In genomic region chr7:89391831-89392230, GRCm38 (mm10) we compare ENCODE assay signal across 16 mouse cellular contexts. TPM values are rescaled to one million over a fixed set of nuclear protein-coding genes. Genes with fewer than 3 reads are reported as not detected.
DNase-seq lines count a peak whose midpoint lies in the region; ATAC-seq and TF ChIP-seq lines count a peak whose summit lies in the region.
"Had no signal": no experiment of that assay in that cellular context is flagged by ENCODE, and none has a peak within 500 bp of the region (broad histone marks: within the 10 kb centered on the region; RNA-seq: fewer than 3 reads in every experiment).

No protein-coding gene starts in this region.

- H3K9ac ChIP-seq in lung, embryonic 16.5 days (ENCODE audit: low read length), result no peak overlapping the region
- no peak overlapping the region for H3K9ac ChIP-seq in stomach, postnatal 0 days (ENCODE audit: low read length)
- H3K9ac ChIP-seq: neural tube, embryonic 15.5 days had no signal

- H3K9me3 ChIP-seq in heart, embryonic 10.5 days, result no peaks in the 10 kb centered on the region
- H3K9me3 ChIP-seq in lung, embryonic 16.5 days (ENCODE audit: control insufficient read depth, low read length), result no peaks in the 10 kb centered on the region; the same call in 1 of the 2 replicates
- H3K9me3 ChIP-seq in stomach, postnatal 0 days (ENCODE audit: control insufficient read depth, low read length), result no peaks in the 10 kb centered on the region
- H3K9me3 ChIP-seq: neural tube, embryonic 15.5 days had no signal

- no peaks in the 10 kb centered on the region for H3K27me3 ChIP-seq in heart, embryonic 10.5 days (ENCODE audit: insufficient read depth, poor library complexity, severe bottlenecking)
- H3K27me3 ChIP-seq in lung, embryonic 16.5 days (ENCODE audit: control insufficient read depth, insufficient read depth, low read depth, low read length), result no peaks in the 10 kb centered on the region
- H3K27me3 ChIP-seq in stomach, postnatal 0 days (ENCODE audit: control insufficient read depth, insufficient read depth, low read length), result no peaks in the 10 kb centered on the region
- H3K27me3 ChIP-seq: neural tube, embryonic 15.5 days had no signal

- H3K4me3 ChIP-seq in heart, embryonic 10.5 days, result no peak overlapping the region
- H3K4me3 ChIP-seq in lung, embryonic 16.5 days (ENCODE audit: low read length), result no peak overlapping the region
- no peak overlapping the region for H3K4me3 ChIP-seq in stomach, postnatal 0 days (ENCODE audit: low read depth, low read length)
- H3K4me3 ChIP-seq: myocyte; neural tube, embryonic 15.5 days had no signal

- TF ChIP-seq CTCF in stomach, postnatal 0 days (IDR thresholded peaks at IDR 0.05; ENCODE audit: low read depth), result no peak

- 55% methylated on average over 4 of the region's 4 CpGs for WGBS in heart, embryonic 10.5 days
- 47% methylated on average over 4 of the region's 4 CpGs for WGBS in lung, embryonic 16.5 days
- 58% methylated on average over 4 of the region's 4 CpGs for WGBS in stomach, postnatal 0 days

- H3K4me1 ChIP-seq in heart, embryonic 10.5 days, result peaks cover 14% of the 10 kb centered on the region
- H3K4me1 ChIP-seq in lung, embryonic 16.5 days (replicated peaks; ENCODE audit: control insufficient read depth, insufficient read depth, low read length), result peaks cover 5% of the 10 kb centered on the region; the same call in 1 of the 2 replicates
- no peaks in the 10 kb centered on the region; the same call in 1 of the 2 replicates for H3K4me1 ChIP-seq in stomach, postnatal 0 days (replicated peaks; ENCODE audit: control insufficient read depth, insufficient read depth)

- no peak overlapping the region for H3K4me2 ChIP-seq in lung, embryonic 16.5 days (ENCODE audit: low read depth, low read length)
- H3K4me2 ChIP-seq in stomach, postnatal 0 days (replicated peaks; ENCODE audit: low read depth), result no peak overlapping the region
- H3K4me2 ChIP-seq: neural tube, embryonic 15.5 days had no signal

- peak; percentile 31; the same call in 1 of the 2 replicates for ATAC-seq in lung, embryonic 16.5 days (ENCODE audit: low read depth)
- ATAC-seq in stomach, postnatal 0 days (ENCODE audit: low FRiP score, low TSS enrichment), result peak; percentile 78

- DNase-seq in adrenal gland, postnatal 10 days, result peak; percentile 60
- no peak for DNase-seq in adrenal gland, adult 18-20 months (ENCODE audit: low spot score in 2 of 2)
- DNase-seq in heart, embryonic 10.5 days (ENCODE audit: low spot score), result peak; percentile 27
- no peak for DNase-seq in heart, postnatal 4 days
- no peak for DNase-seq in lung, postnatal 10 days
- peak; percentile 52 for DNase-seq in stomach, postnatal 0 days (ENCODE audit: low spot score)
- DNase-seq in cerebellum, postnatal 10 days, result no peak
- DNase-seq: cerebellum, adult 9-11 months; gastrocnemius, postnatal 25 days; lung, adult 2 months; midbrain, embryonic 14.5 days; right cerebral cortex, postnatal 25 days; thymus, adult 18-20 months had no signal

- H3K36me3 ChIP-seq in heart, embryonic 10.5 days, result no peaks in the 10 kb centered on the region
- H3K36me3 ChIP-seq in lung, embryonic 16.5 days (ENCODE audit: control insufficient read depth, insufficient read depth, low read length), result no peaks in the 10 kb centered on the region
- no peaks in the 10 kb centered on the region for H3K36me3 ChIP-seq in stomach, postnatal 0 days (ENCODE audit: control insufficient read depth, insufficient read depth, low read length)
- H3K36me3 ChIP-seq: neural tube, embryonic 15.5 days had no signal

- no peak for TF ChIP-seq EP300 in stomach, postnatal 0 days (optimal IDR thresholded peaks at IDR 0.05)

- no peak overlapping the region for H3K27ac ChIP-seq in heart, embryonic 10.5 days
- H3K27ac ChIP-seq in lung, embryonic 16.5 days (ENCODE audit: low read length), result no peak overlapping the region
- H3K27ac ChIP-seq in stomach, postnatal 0 days (replicated peaks), result no peak overlapping the region
- H3K27ac ChIP-seq: neural tube, embryonic 15.5 days had no signal

RNA-seq across cellular contexts. Expression of gene Tmem135, which starts 12.2 kb away (rescaled TPM):
- total RNA-seq in adrenal gland, postnatal 10 days (2021), result 10 to 100 TPM; 90.8 to 97.3 TPM
- 100 to 1,000 TPM in 1 of 2 experiments, 10 to 100 TPM in 1; 98.0 to 110 TPM for total RNA-seq in adrenal gland, adult 18-20 months (2021)
- 29.2 and 30.1 TPM in 2 replicates for polyA plus RNA-seq in heart, embryonic 10.5 days (2016; fragmentation: Nextera tagmentation; extraction: Ambion mirVana)
- 10 to 100 TPM; 35.9 to 43.6 TPM for total RNA-seq in heart, postnatal 4 days (2021)
- polyA plus RNA-seq in lung, embryonic 16.5 days (2015; fragmentation: Nextera tagmentation; extraction: Ambion mirVana), result 27.5 and 29.0 TPM in 2 replicates
- polyA plus RNA-seq in stomach, postnatal 0 days (2015; fragmentation: Nextera tagmentation; extraction: Ambion mirVana), result 21.0 and 21.2 TPM in 2 replicates

RNA-seq across cellular contexts. Expression of gene Fzd4, which starts 12.3 kb away (rescaled TPM):
- 10 to 100 TPM; 73.5 to 79.2 TPM for total RNA-seq in adrenal gland, postnatal 10 days (2021)
- 10 to 100 TPM; 26.2 to 36.4 TPM for total RNA-seq in adrenal gland, adult 18-20 months (2021)
- 9.2 and 9.7 TPM in 2 replicates for polyA plus RNA-seq in heart, embryonic 10.5 days (2016; fragmentation: Nextera tagmentation; extraction: Ambion mirVana)
- total RNA-seq in heart, postnatal 4 days (2021), result 10 to 100 TPM; 43.2 TPM
- 14.4 and 14.8 TPM in 2 replicates for polyA plus RNA-seq in lung, embryonic 16.5 days (2015; fragmentation: Nextera tagmentation; extraction: Ambion mirVana)
- 7.5 and 8.1 TPM in 2 replicates for polyA plus RNA-seq in stomach, postnatal 0 days (2015; fragmentation: Nextera tagmentation; extraction: Ambion mirVana)

Comparison
In these comparisons a context has a peak if more than half of its experiments do, and no peak if none do; other contexts are left out.
1. DNase-seq: peak in adrenal gland, postnatal 10 days (single experiment), heart, embryonic 10.5 days (single experiment) and stomach, postnatal 0 days (single experiment); none in adrenal gland, adult 18-20 months (0 of 2), heart, postnatal 4 days (single experiment), lung, postnatal 10 days (single experiment) and cerebellum, postnatal 10 days (0 of 2).